Mouse (Mus musculus) testis, adult 2 months (tissue): ENCODE data around the gene Mthfd2l.

Experiments
- CTCF ChIP-seq: fragments of 200-500 bp; IDR thresholded peaks from 2 replicates; pipeline ENCODE4 v1.5.1; 2012; ENCODE audit warnings: low read depth, mild to moderate bottlenecking, inconsistent platforms, low read length, moderate library complexity; ENCODE audit not compliant: control insufficient read depth, insufficient read depth, insufficient replicate concordance
- POLR2A ChIP-seq: fragments of 200-500 bp; IDR thresholded peaks from 2 replicates; pipeline ENCODE4 v1.6.1; 2012; ENCODE audit warnings: low read depth, mild to moderate bottlenecking, inconsistent platforms, low read length, moderate library complexity; ENCODE audit not compliant: control insufficient read depth

GRCm38 (mm10) chr5:90891464-90891813, 39.5 kb upstream of the Mthfd2l start:
- TF ChIP-seq CTCF (0 out of 2 replicates have a peak, but pooled peaks have one; percentile 1), POLR2A (no peak)
